Mouse (Mus musculus): Measurements from ENCODE around the gene Itpk1. TPM values are rescaled to one million over a fixed set of nuclear protein-coding genes. Genes with fewer than 3 reads are reported as not detected.

The Itpk1 gene
- polyA plus RNA-seq, 1 experiment from 2014 or later = 8.8 TPM

- Histone ChIP-seq H3K4me1 (ENCODE audit: control insufficient read depth, insufficient read depth, low read length) (peaks cover 40% of the 10 kb centered on the region), H3K9me3 (replicated peaks; ENCODE audit: control insufficient read depth, low read length) (no peaks in the 10 kb centered on the region), H3K9ac (ENCODE audit: low read length) (no peak overlapping the region), H3K36me3 (ENCODE audit: control insufficient read depth, insufficient read depth) (no peaks in the 10 kb centered on the region), H3K4me2 (ENCODE audit: low read depth, low read length) (no peak overlapping the region), H3K4me3 (ENCODE audit: low read length) (no peak overlapping the region), H3K27me3 (ENCODE audit: control insufficient read depth, insufficient read depth, low read length) (no peaks in the 10 kb centered on the region), H3K27ac (ENCODE audit: low read length) (peak overlapping the region; percentile 12; the same call in 1 of the 2 replicates)
- no peak for ATAC-seq (replicated peaks; ENCODE audit: extremely low read depth, insufficient read depth, low FRiP score)
- 45% methylated on average over 1 of the region's 1 CpGs for WGBS
Observed at GRCm38 (mm10) chr12:102699156-102699555, 5.6 kb downstream of the Itpk1 start.

- Histone ChIP-seq H3K36me3 (ENCODE audit: control insufficient read depth, insufficient read depth) (no peaks in the 10 kb centered on the region), H3K9ac (ENCODE audit: low read length) (peak overlapping the region; percentile 56; the same call in 1 of the 2 replicates), H3K4me2 (ENCODE audit: low read depth, low read length) (0 out of 2 replicates have a peak overlapping the region, but pooled peaks have one; percentile 14), H3K4me1 (ENCODE audit: control insufficient read depth, insufficient read depth, low read length) (peaks cover 30% of the 10 kb centered on the region), H3K27ac (ENCODE audit: low read length) (peak overlapping the region; percentile 36; the same call in 1 of the 2 replicates), H3K9me3 (replicated peaks; ENCODE audit: control insufficient read depth, low read length) (no peaks in the 10 kb centered on the region), H3K27me3 (ENCODE audit: control insufficient read depth, insufficient read depth, low read length) (no peaks in the 10 kb centered on the region), H3K4me3 (ENCODE audit: low read length) (no peak overlapping the region)
- ATAC-seq (replicated peaks; ENCODE audit: extremely low read depth, insufficient read depth, low FRiP score) = peak; percentile 39
- WGBS = 63% methylated on average over 1 of the region's 1 CpGs
Observed at GRCm38 (mm10) chr12:102698089-102698684, 6.5 kb downstream of the Itpk1 start.

- H3K4me2 ChIP-seq (ENCODE audit: low read depth, low read length) = no peak overlapping the region
- no peak overlapping the region for H3K9ac ChIP-seq (ENCODE audit: low read length)
- H3K9me3 ChIP-seq (replicated peaks; ENCODE audit: control insufficient read depth, low read length) = no peaks in the 10 kb centered on the region
- H3K27ac ChIP-seq (ENCODE audit: low read length) = no peak overlapping the region
- ATAC-seq (replicated peaks; ENCODE audit: extremely low read depth, insufficient read depth, low FRiP score) = no peak
- WGBS = 73% methylated on average over 7 of the region's 7 CpGs
- no peaks in the 10 kb centered on the region for H3K36me3 ChIP-seq (ENCODE audit: control insufficient read depth, insufficient read depth)
- H3K27me3 ChIP-seq (ENCODE audit: control insufficient read depth, insufficient read depth, low read length) = no peaks in the 10 kb centered on the region
- no peak overlapping the region for H3K4me3 ChIP-seq (ENCODE audit: low read length)
- H3K4me1 ChIP-seq (ENCODE audit: control insufficient read depth, insufficient read depth, low read length) = peaks cover 22% of the 10 kb centered on the region
Observed at GRCm38 (mm10) chr12:102697381-102697780, 7.3 kb downstream of the Itpk1 start.

- H3K27ac ChIP-seq (ENCODE audit: low read length) = no peak overlapping the region; the same call in 1 of the 2 replicates
- WGBS = 74% methylated on average over 14 of the region's 14 CpGs
- no peaks in the 10 kb centered on the region for H3K36me3 ChIP-seq (ENCODE audit: control insufficient read depth, insufficient read depth)
- H3K9ac ChIP-seq (ENCODE audit: low read length) = peak overlapping the region; percentile 41; the same call in 1 of the 2 replicates
- no peaks in the 10 kb centered on the region for H3K27me3 ChIP-seq (ENCODE audit: control insufficient read depth, insufficient read depth, low read length)
- peaks cover 21% of the 10 kb centered on the region for H3K4me1 ChIP-seq (ENCODE audit: control insufficient read depth, insufficient read depth, low read length)
- no peak for ATAC-seq (replicated peaks; ENCODE audit: extremely low read depth, insufficient read depth, low FRiP score)
- H3K4me2 ChIP-seq (ENCODE audit: low read depth, low read length) = no peak overlapping the region
- H3K9me3 ChIP-seq (replicated peaks; ENCODE audit: control insufficient read depth, low read length) = no peaks in the 10 kb centered on the region
- no peak overlapping the region for H3K4me3 ChIP-seq (ENCODE audit: low read length)
Observed at GRCm38 (mm10) chr12:102696635-102697354, 7.9 kb downstream of the Itpk1 start.

GRCm38 (mm10) chr12:102695369-102696239 lies 9.1 kb downstream of the Itpk1 start:
- H3K4me1 ChIP-seq (ENCODE audit: control insufficient read depth, insufficient read depth, low read length) = peaks cover 24% of the 10 kb centered on the region
- H3K4me2 ChIP-seq (ENCODE audit: low read depth, low read length) = peak overlapping the region; percentile 28
- 72% methylated on average over 18 of the region's 18 CpGs for WGBS
- no peak for ATAC-seq (replicated peaks; ENCODE audit: extremely low read depth, insufficient read depth, low FRiP score)
- peak overlapping the region; percentile 14; the same call in 1 of the 2 replicates for H3K27ac ChIP-seq (ENCODE audit: low read length)
- H3K9ac ChIP-seq (ENCODE audit: low read length) = peak overlapping the region; percentile 41; the same call in 1 of the 2 replicates
- no peaks in the 10 kb centered on the region for H3K9me3 ChIP-seq (replicated peaks; ENCODE audit: control insufficient read depth, low read length)
- no peaks in the 10 kb centered on the region for H3K27me3 ChIP-seq (ENCODE audit: control insufficient read depth, insufficient read depth, low read length)
- H3K4me3 ChIP-seq (ENCODE audit: low read length) = no peak overlapping the region
- H3K36me3 ChIP-seq (ENCODE audit: control insufficient read depth, insufficient read depth) = no peaks in the 10 kb centered on the region

- 77% methylated on average over 7 of the region's 7 CpGs for WGBS
Observed at GRCm38 (mm10) chr12:102691761-102692160, 13.0 kb downstream of the Itpk1 start.

GRCm38 (mm10) chr12:102691180-102691579 lies 13.6 kb downstream of the Itpk1 start:
- no peak overlapping the region for H3K27ac ChIP-seq (ENCODE audit: low read length)
- no peaks in the 10 kb centered on the region for H3K27me3 ChIP-seq (ENCODE audit: control insufficient read depth, insufficient read depth, low read length)
- WGBS = 80% methylated on average over 11 of the region's 11 CpGs
- peaks cover 3% of the 10 kb centered on the region for H3K9me3 ChIP-seq (replicated peaks; ENCODE audit: control insufficient read depth, low read length)
- no peak overlapping the region for H3K4me3 ChIP-seq (ENCODE audit: low read length)
- no peaks in the 10 kb centered on the region for H3K36me3 ChIP-seq (ENCODE audit: control insufficient read depth, insufficient read depth)
- H3K4me1 ChIP-seq (ENCODE audit: control insufficient read depth, insufficient read depth, low read length) = peaks cover 3% of the 10 kb centered on the region; the same call in 1 of the 2 replicates
- no peak overlapping the region for H3K4me2 ChIP-seq (ENCODE audit: low read depth, low read length)
- ATAC-seq (replicated peaks; ENCODE audit: extremely low read depth, insufficient read depth, low FRiP score) = no peak
- H3K9ac ChIP-seq (ENCODE audit: low read length) = no peak overlapping the region

More at GRCm38 (mm10) chr12:102691761-102692160, 13.0 kb downstream of the Itpk1 start:
- H3K36me3 ChIP-seq (ENCODE audit: control insufficient read depth, insufficient read depth) = no peaks in the 10 kb centered on the region
- H3K27ac ChIP-seq (ENCODE audit: low read length) = no peak overlapping the region
- H3K4me3 ChIP-seq (ENCODE audit: low read length) = no peak overlapping the region
- no peak overlapping the region for H3K9ac ChIP-seq (ENCODE audit: low read length)
- H3K4me1 ChIP-seq (ENCODE audit: control insufficient read depth, insufficient read depth, low read length) = peaks cover 4% of the 10 kb centered on the region
- H3K9me3 ChIP-seq (replicated peaks; ENCODE audit: control insufficient read depth, low read length) = peaks cover 3% of the 10 kb centered on the region
- H3K4me2 ChIP-seq (ENCODE audit: low read depth, low read length) = no peak overlapping the region
- H3K27me3 ChIP-seq (ENCODE audit: control insufficient read depth, insufficient read depth, low read length) = no peaks in the 10 kb centered on the region
- ATAC-seq (replicated peaks; ENCODE audit: extremely low read depth, insufficient read depth, low FRiP score) = no peak

- ATAC-seq (replicated peaks; ENCODE audit: extremely low read depth, insufficient read depth, low FRiP score) = no peak
- WGBS = 73% methylated on average over 15 of the region's 15 CpGs
- peaks cover 3% of the 10 kb centered on the region for H3K9me3 ChIP-seq (replicated peaks; ENCODE audit: control insufficient read depth, low read length)
- no peak overlapping the region for H3K27ac ChIP-seq (ENCODE audit: low read length)
- no peak overlapping the region for H3K4me2 ChIP-seq (ENCODE audit: low read depth, low read length)
- peaks cover 12% of the 10 kb centered on the region for H3K4me1 ChIP-seq (ENCODE audit: control insufficient read depth, insufficient read depth, low read length)
- H3K27me3 ChIP-seq (ENCODE audit: control insufficient read depth, insufficient read depth, low read length) = no peaks in the 10 kb centered on the region
- H3K4me3 ChIP-seq (ENCODE audit: low read length) = no peak overlapping the region
- H3K9ac ChIP-seq (ENCODE audit: low read length) = no peak overlapping the region
- H3K36me3 ChIP-seq (ENCODE audit: control insufficient read depth, insufficient read depth) = no peaks in the 10 kb centered on the region
Observed at GRCm38 (mm10) chr12:102689773-102690563, 14.8 kb downstream of the Itpk1 start.

Data from heart, embryonic 16.5 days (tissue).